Mouse (Mus musculus) stomach, embryonic 14.5 days (tissue): ENCODE results near the gene Stat4. TPM values are rescaled to one million over a fixed set of nuclear protein-coding genes. Genes with fewer than 3 reads are reported as not detected.
A peak's percentile ranks its signal among the peaks of the same experiment; 100 is the strongest.

Experiments
- ATAC-seq: fragments of 200-750 bp; cut with Nextera tagmentation; 2 replicates; pipeline ENCODE4 v1.8.0; 2017; ENCODE audit warnings: low read depth, moderate TSS enrichment; ENCODE audit not compliant: insufficient number of reproducible peaks, insufficient read depth, low FRiP score
- H3K27ac ChIP-seq: fragments of 300-500 bp; sonication (generic); 2 replicates; pipeline ENCODE4 v1.5.1; 2014; ENCODE audit warnings: mild to moderate bottlenecking, low read length, moderate library complexity, mixed read lengths
- H3K27me3 ChIP-seq: fragments of 300-500 bp; sonication (generic); 2 replicates; pipeline ENCODE4 v1.6.1; 2014; ENCODE audit warnings: low read length, control low read depth, mixed read lengths; ENCODE audit not compliant: control insufficient read depth, insufficient read depth
- H3K36me3 ChIP-seq: fragments of 300-500 bp; sonication (generic); 2 replicates; pipeline ENCODE4 v1.6.1; 2014; ENCODE audit warnings: mild to moderate bottlenecking, control low read depth, low read length, moderate library complexity, mixed read lengths; ENCODE audit not compliant: control insufficient read depth, insufficient read depth
- H3K4me1 ChIP-seq: fragments of 300-500 bp; sonication (generic); 2 replicates; pipeline ENCODE4 v1.6.1; 2014; ENCODE audit warnings: low read length, control low read depth, mixed read lengths; ENCODE audit not compliant: control insufficient read depth, insufficient read depth
- H3K4me2 ChIP-seq: fragments of 300-500 bp; sonication (generic); replicated peaks from 2 replicates; pipeline ENCODE4 v1.6.1; 2014; ENCODE audit warnings: low read depth, low read length, control low read depth
- H3K4me3 ChIP-seq: fragments of 300-500 bp; sonication (generic); 2 replicates; pipeline ENCODE4 v1.5.1; 2014; ENCODE audit warnings: low read depth, low read length, control low read depth
- H3K9ac ChIP-seq: fragments of 300-500 bp; sonication (generic); replicated peaks from 2 replicates; pipeline ENCODE4 v1.6.1; 2014; ENCODE audit warnings: low read depth, mild to moderate bottlenecking, control low read depth, low read length, moderate library complexity, mixed read lengths
- H3K9me3 ChIP-seq: fragments of 300-500 bp; sonication (generic); 2 replicates; pipeline ENCODE4 v1.6.1; 2016; ENCODE audit warnings: low read depth, low read length, control low read depth; ENCODE audit not compliant: control insufficient read depth
- WGBS: fragments of 180-500 bp; shearing (Covaris S2); extraction: QIAGEN DNeasy Blood & Tissue Kit; methylation state at CpG from one replicate; pipeline ENCODE4 v1.1.7; 2014; 5-methylcytosine and 5-hydroxymethylcytosine counted together
- polyA plus RNA-seq: library from polyadenylated mRNA; unstranded; fragments of >200 nt; fragmentation: Nextera tagmentation; extraction: Ambion mirVana; gene quantifications from 2 replicates; pipeline ENCODE4 v1.2.1, GENCODE M21; 2014

The Stat4 gene
- polyA plus RNA-seq, 1 experiment from 2014 or later, result 4.4 TPM

GRCm38 (mm10) chr1:52100496-52100895, 113.5 kb downstream of the Stat4 start:
- Histone ChIP-seq H3K9me3 (no peaks in the 10 kb centered on the region), H3K27ac (no peak overlapping the region), H3K36me3 (no peaks in the 10 kb centered on the region), H3K4me1 (no peaks in the 10 kb centered on the region), H3K9ac (no peak overlapping the region), H3K4me2 (no peak overlapping the region), H3K4me3 (no peak overlapping the region), H3K27me3 (no peaks in the 10 kb centered on the region)
- no peak for ATAC-seq
- WGBS, result 68% methylated on average over 6 of the region's 6 CpGs

GRCm38 (mm10) chr1:52102795-52103194, 115.8 kb downstream of the Stat4 start:
- H3K4me1 ChIP-seq, result no peaks in the 10 kb centered on the region
- H3K9me3 ChIP-seq, result no peaks in the 10 kb centered on the region
- H3K4me3 ChIP-seq, result no peak overlapping the region
- no peak overlapping the region for H3K4me2 ChIP-seq
- H3K27ac ChIP-seq, result no peak overlapping the region
- WGBS, result 71% methylated on average over 8 of the region's 8 CpGs
- no peak overlapping the region for H3K9ac ChIP-seq
- no peaks in the 10 kb centered on the region for H3K27me3 ChIP-seq
- no peaks in the 10 kb centered on the region for H3K36me3 ChIP-seq
- no peak for ATAC-seq

- H3K4me3 ChIP-seq, result no peak overlapping the region
- no peak overlapping the region for H3K27ac ChIP-seq
- no peak for ATAC-seq
- no peak overlapping the region for H3K9ac ChIP-seq
- H3K4me1 ChIP-seq, result no peaks in the 10 kb centered on the region
- 81% methylated on average over 11 of the region's 11 CpGs for WGBS
- no peaks in the 10 kb centered on the region for H3K36me3 ChIP-seq
- H3K9me3 ChIP-seq, result no peaks in the 10 kb centered on the region
- no peak overlapping the region for H3K4me2 ChIP-seq
- no peaks in the 10 kb centered on the region for H3K27me3 ChIP-seq
Measured at GRCm38 (mm10) chr1:52107206-52107605, 120.3 kb downstream of the Stat4 start.

- H3K27ac ChIP-seq, result no peak overlapping the region
- no peaks in the 10 kb centered on the region for H3K36me3 ChIP-seq
- no peak for ATAC-seq
- peaks cover 4% of the 10 kb centered on the region; the same call in 1 of the 2 replicates for H3K4me1 ChIP-seq
- no peaks in the 10 kb centered on the region for H3K9me3 ChIP-seq
- H3K9ac ChIP-seq, result no peak overlapping the region
- H3K4me3 ChIP-seq, result no peak overlapping the region
- no peak overlapping the region for H3K4me2 ChIP-seq
- 59% methylated on average over 3 of the region's 3 CpGs for WGBS
- H3K27me3 ChIP-seq, result no peaks in the 10 kb centered on the region
Measured at GRCm38 (mm10) chr1:52111217-52111616, 124.3 kb downstream of the Stat4 start.

GRCm38 (mm10) chr1:52112301-52112700, 125.4 kb downstream of the Stat4 start:
- Histone ChIP-seq H3K4me3 (no peak overlapping the region), H3K4me1 (peaks cover 4% of the 10 kb centered on the region; the same call in 1 of the 2 replicates), H3K27ac (no peak overlapping the region), H3K4me2 (no peak overlapping the region), H3K9ac (no peak overlapping the region), H3K9me3 (no peaks in the 10 kb centered on the region), H3K36me3 (no peaks in the 10 kb centered on the region), H3K27me3 (no peaks in the 10 kb centered on the region)
- ATAC-seq, result no peak
- WGBS, result 89% methylated on average over 1 of the region's 1 CpGs

GRCm38 (mm10) chr1:52113067-52113665, 126.2 kb downstream of the Stat4 start:
- peak overlapping the region; percentile 20 for H3K4me3 ChIP-seq
- 0 out of 2 replicates have a peak overlapping the region, but pooled peaks have one; percentile 2 for H3K27ac ChIP-seq
- peak overlapping the region; percentile 44 for H3K4me2 ChIP-seq
- H3K36me3 ChIP-seq, result no peaks in the 10 kb centered on the region
- H3K9me3 ChIP-seq, result no peaks in the 10 kb centered on the region
- peak; percentile 24; the same call in 1 of the 2 replicates for ATAC-seq
- 14% methylated on average over 7 of the region's 7 CpGs for WGBS
- H3K4me1 ChIP-seq, result peaks cover 4% of the 10 kb centered on the region; the same call in 1 of the 2 replicates
- H3K9ac ChIP-seq, result 0 out of 2 replicates have a peak overlapping the region, but pooled peaks have one; percentile 14
- H3K27me3 ChIP-seq, result no peaks in the 10 kb centered on the region

- no peaks in the 10 kb centered on the region for H3K9me3 ChIP-seq
- H3K9ac ChIP-seq, result 0 out of 2 replicates have a peak overlapping the region, but pooled peaks have one; percentile 14
- no peaks in the 10 kb centered on the region for H3K27me3 ChIP-seq
- H3K4me1 ChIP-seq, result peaks cover 4% of the 10 kb centered on the region; the same call in 1 of the 2 replicates
- no peaks in the 10 kb centered on the region for H3K36me3 ChIP-seq
- peak; percentile 96 for ATAC-seq
- under 1% methylated on average over 31 of the region's 32 CpGs for WGBS
- peak overlapping the region; percentile 20 for H3K4me3 ChIP-seq
- H3K27ac ChIP-seq, result 0 out of 2 replicates have a peak overlapping the region, but pooled peaks have one; percentile 2
- H3K4me2 ChIP-seq, result peak overlapping the region; percentile 44
Measured at GRCm38 (mm10) chr1:52113666-52114069, 126.7 kb downstream of the Stat4 start.

- Histone ChIP-seq H3K4me3 (no peak overlapping the region), H3K4me1 (peaks cover 9% of the 10 kb centered on the region), H3K27ac (no peak overlapping the region), H3K9ac (no peak overlapping the region), H3K4me2 (no peak overlapping the region), H3K36me3 (no peaks in the 10 kb centered on the region), H3K9me3 (no peaks in the 10 kb centered on the region), H3K27me3 (no peaks in the 10 kb centered on the region)
- WGBS, result 66% methylated on average over 3 of the region's 3 CpGs
- ATAC-seq, result no peak
Measured at GRCm38 (mm10) chr1:52116441-52116840, 129.5 kb downstream of the Stat4 start.

GRCm38 (mm10) chr1:52117777-52118176, 130.8 kb downstream of the Stat4 start:
- ATAC-seq, result no peak
- 92% methylated on average over 1 of the region's 1 CpGs for WGBS
- Histone ChIP-seq H3K36me3 (no peaks in the 10 kb centered on the region), H3K4me1 (peaks cover 9% of the 10 kb centered on the region), H3K9me3 (no peaks in the 10 kb centered on the region), H3K27me3 (no peaks in the 10 kb centered on the region), H3K4me2 (no peak overlapping the region), H3K4me3 (no peak overlapping the region), H3K9ac (no peak overlapping the region), H3K27ac (no peak overlapping the region)
